Mouse (Mus musculus) lung, adult 2 months (tissue): Measurements from ENCODE around the gene Glrp1. TPM values are rescaled to one million over a fixed set of nuclear protein-coding genes. Genes with fewer than 3 reads are reported as not detected.

Source experiments
- DNase-seq: peaks from one replicate; pipeline ENCODE4 v3.0.0; 2022
- H3K4me1 ChIP-seq: fragments of 200-500 bp; 2 replicates; pipeline ENCODE4 v1.6.1; 2011; ENCODE audit warnings: low read length; ENCODE audit not compliant: control insufficient read depth, insufficient read depth
- H3K4me3 ChIP-seq: fragments of 200-500 bp; replicated peaks from 2 replicates; pipeline ENCODE3; 2011; ENCODE audit warnings: low read depth, mild to moderate bottlenecking, control low read depth, low read length; ENCODE audit errors: extremely low read depth
- CTCF ChIP-seq: fragments of 200-500 bp; IDR thresholded peaks from 2 replicates; pipeline ENCODE4 v1.5.1; 2011; ENCODE audit warnings: mild to moderate bottlenecking, low read length, control low read depth; ENCODE audit not compliant: insufficient read depth
- POLR2A ChIP-seq: fragments of 200-500 bp; IDR thresholded peaks from 2 replicates; pipeline ENCODE4 v1.6.1; 2011; ENCODE audit warnings: low read depth, mild to moderate bottlenecking, control low read depth, low read length, borderline replicate concordance; ENCODE audit errors: extremely low read depth
- WGBS: fragments of 180-500 bp; shearing (Covaris S2); methylation state at CpG from one replicate; pipeline ENCODE4 v1.1.7; 2018; 5-methylcytosine and 5-hydroxymethylcytosine counted together
- polyA plus RNA-seq: library from polyadenylated mRNA; depleted of rRNA; stranded (reverse); fragments of >200 nt; gene quantifications from 2 replicates; pipeline ENCODE4 v1.2.3, GENCODE M21; 2012

Gene Glrp1
- polyA plus RNA-seq, 1 experiment, result 0.11 TPM

- no peak for DNase-seq
- no peak for TF ChIP-seq CTCF
- no peak for TF ChIP-seq POLR2A
- H3K4me3 ChIP-seq, result no peak overlapping the region
- WGBS, result 93% methylated on average over 2 of the region's 2 CpGs
- H3K4me1 ChIP-seq, result 0 out of 2 replicates have a peak, but pooled peaks cover 4% of the 10 kb centered on the region
These were observed 41.5 kb downstream of the Glrp1 start for GRCm38 (mm10) chr1:88468335-88468734.

- WGBS, result 90% methylated on average over 5 of the region's 5 CpGs
- H3K4me3 ChIP-seq, result no peak overlapping the region
- 0 out of 2 replicates have a peak, but pooled peaks cover 4% of the 10 kb centered on the region for H3K4me1 ChIP-seq
- DNase-seq, result no peak
- TF ChIP-seq CTCF (no peak), POLR2A (no peak)
These were observed 42.0 kb downstream of the Glrp1 start for GRCm38 (mm10) chr1:88467866-88468265.

- Histone ChIP-seq H3K4me3 (no peak overlapping the region), H3K4me1 (0 out of 2 replicates have a peak, but pooled peaks cover 7% of the 10 kb centered on the region)
- no peak for DNase-seq
- TF ChIP-seq CTCF, result no peak
- no peak for TF ChIP-seq POLR2A
- WGBS, result 59% methylated on average over 8 of the region's 8 CpGs
These were observed 43.4 kb downstream of the Glrp1 start for GRCm38 (mm10) chr1:88466325-88467064.

GRCm38 (mm10) chr1:88465722-88466121, 44.1 kb downstream of the Glrp1 start:
- Histone ChIP-seq H3K4me1 (0 out of 2 replicates have a peak, but pooled peaks cover 7% of the 10 kb centered on the region), H3K4me3 (no peak overlapping the region)
- 63% methylated on average over 4 of the region's 4 CpGs for WGBS
- DNase-seq, result no peak
- TF ChIP-seq POLR2A (no peak), CTCF (peak; percentile 53)

- DNase-seq, result no peak
- no peak for TF ChIP-seq POLR2A
- no peak for TF ChIP-seq CTCF
- Histone ChIP-seq H3K4me3 (no peak overlapping the region), H3K4me1 (0 out of 2 replicates have a peak, but pooled peaks cover 7% of the 10 kb centered on the region)
- WGBS, result 67% methylated on average over 6 of the region's 6 CpGs
These were observed 45.6 kb downstream of the Glrp1 start for GRCm38 (mm10) chr1:88464109-88464905.

- 74% methylated on average over 3 of the region's 3 CpGs for WGBS
- no peak overlapping the region for H3K4me3 ChIP-seq
- no peak for DNase-seq
- TF ChIP-seq CTCF (no peak), POLR2A (no peak)
- 0 out of 2 replicates have a peak, but pooled peaks cover 7% of the 10 kb centered on the region for H3K4me1 ChIP-seq
These were observed 46.6 kb downstream of the Glrp1 start for GRCm38 (mm10) chr1:88463241-88463640.

GRCm38 (mm10) chr1:88462484-88462883, 47.4 kb downstream of the Glrp1 start:
- no peak for DNase-seq
- Histone ChIP-seq H3K4me1 (0 out of 2 replicates have a peak, but pooled peaks cover 7% of the 10 kb centered on the region), H3K4me3 (no peak overlapping the region)
- TF ChIP-seq CTCF (no peak), POLR2A (peak; percentile 20; the same call in 1 of the 2 replicates)
- WGBS, result 20% methylated on average over 6 of the region's 6 CpGs

- H3K4me1 ChIP-seq, result peaks cover 7% of the 10 kb centered on the region; the same call in 1 of the 2 replicates
- 40% methylated on average over 1 of the region's 1 CpGs for WGBS
- DNase-seq, result no peak
- TF ChIP-seq CTCF, result no peak
- no peak for TF ChIP-seq POLR2A
- no peak overlapping the region for H3K4me3 ChIP-seq
These were observed 48.8 kb downstream of the Glrp1 start for GRCm38 (mm10) chr1:88461096-88461495.

GRCm38 (mm10) chr1:88459655-88460054, 50.2 kb downstream of the Glrp1 start:
- WGBS, result 91% methylated on average over 5 of the region's 5 CpGs
- TF ChIP-seq CTCF (no peak), POLR2A (no peak)
- H3K4me1 ChIP-seq, result peaks cover 10% of the 10 kb centered on the region
- no peak for DNase-seq
- H3K4me3 ChIP-seq, result no peak overlapping the region

- Histone ChIP-seq H3K4me3 (no peak overlapping the region), H3K4me1 (peaks cover 9% of the 10 kb centered on the region)
- TF ChIP-seq CTCF (no peak), POLR2A (no peak)
- DNase-seq, result no peak
- 88% methylated on average over 4 of the region's 4 CpGs for WGBS
These were observed 50.7 kb downstream of the Glrp1 start for GRCm38 (mm10) chr1:88459196-88459595.
